Mouse (Mus musculus): Measurements from ENCODE around the gene 2310039H08Rik. TPM values are rescaled to one million over a fixed set of nuclear protein-coding genes. Genes with fewer than 3 reads are reported as not detected.

2310039H08Rik gene
- polyA plus RNA-seq, 1 experiment from 2014 or later, result 89.9 TPM

DNA sequence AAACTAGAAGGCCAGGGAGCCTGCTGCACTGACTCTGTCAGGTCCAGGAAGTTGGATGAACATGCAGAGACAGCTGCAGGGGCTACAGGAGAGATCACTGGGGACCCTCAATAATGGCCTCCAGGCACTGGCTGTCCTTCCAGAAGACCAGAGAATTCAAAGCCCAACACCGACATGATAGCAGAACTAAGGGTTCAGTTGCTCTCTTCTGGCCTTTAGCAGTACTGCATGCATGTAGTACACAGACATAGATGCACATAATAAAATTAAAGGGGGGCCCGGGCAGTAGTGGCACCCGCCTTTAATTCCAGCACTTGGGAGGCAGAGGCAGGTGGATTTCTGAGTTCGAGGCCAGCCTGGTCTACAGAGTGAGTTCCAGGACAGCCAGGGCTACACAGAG, 1.4 kb upstream of the 2310039H08Rik start:
- peaks cover 19% of the 10 kb centered on the region for H3K36me3 ChIP-seq (ENCODE audit: control insufficient read depth, insufficient read depth, low read length)

DNA sequence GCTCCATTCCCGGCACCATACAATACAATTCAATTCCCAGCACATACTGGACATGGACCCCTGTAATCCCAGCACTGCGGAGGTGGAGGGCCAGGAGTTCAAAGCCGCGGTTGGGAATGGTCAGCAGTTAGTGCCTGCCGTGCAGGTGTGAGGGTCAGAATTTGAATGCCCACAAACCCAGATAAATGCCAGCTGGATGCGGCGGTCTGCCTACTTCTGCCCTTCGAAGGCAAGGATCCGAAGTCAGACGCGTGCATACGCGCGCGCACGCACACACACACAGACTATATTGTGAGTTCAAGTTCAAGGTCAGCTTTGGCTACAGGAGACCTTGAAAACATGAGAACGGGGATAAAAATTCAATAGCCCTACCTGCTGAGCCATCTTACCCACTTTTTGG, 819 bp upstream of the 2310039H08Rik start:
- WGBS, result 65% methylated on average over 17 of the region's 17 CpGs
- peaks cover 15% of the 10 kb centered on the region for H3K4me1 ChIP-seq (replicated peaks; ENCODE audit: control insufficient read depth, insufficient read depth, low read length)
- peak overlapping the region; percentile 78; the same call in 1 of the 2 replicates for H3K9ac ChIP-seq (ENCODE audit: low read length)
- peaks cover 25% of the 10 kb centered on the region for H3K36me3 ChIP-seq (ENCODE audit: control insufficient read depth, insufficient read depth, low read length)
- ATAC-seq (replicated peaks; ENCODE audit: low FRiP score, low TSS enrichment, low read depth), result no peak
- peak overlapping the region; percentile 73 for H3K4me2 ChIP-seq (ENCODE audit: low read length)
- H3K9me3 ChIP-seq (ENCODE audit: control insufficient read depth, low read length), result no peaks in the 10 kb centered on the region
- peak overlapping the region; percentile 96 for H3K4me3 ChIP-seq (ENCODE audit: low read depth, low read length)
- DNase-seq (ENCODE audit: low spot score), result no peak
- H3K27ac ChIP-seq (ENCODE audit: low read depth), result peak overlapping the region; percentile 60; the same call in 1 of the 2 replicates
- no peaks in the 10 kb centered on the region for H3K27me3 ChIP-seq (replicated peaks; ENCODE audit: control insufficient read depth, insufficient read depth, low read length)

More for the DNA sequence above, 1.4 kb upstream of the 2310039H08Rik start:
- Histone ChIP-seq H3K27me3 (replicated peaks; ENCODE audit: control insufficient read depth, insufficient read depth, low read length) (no peaks in the 10 kb centered on the region), H3K4me1 (replicated peaks; ENCODE audit: control insufficient read depth, insufficient read depth, low read length) (peaks cover 15% of the 10 kb centered on the region), H3K4me2 (ENCODE audit: low read length) (no peak overlapping the region), H3K4me3 (ENCODE audit: low read depth, low read length) (no peak overlapping the region), H3K27ac (ENCODE audit: low read depth) (no peak overlapping the region), H3K9ac (ENCODE audit: low read length) (no peak overlapping the region), H3K9me3 (ENCODE audit: control insufficient read depth, low read length) (no peaks in the 10 kb centered on the region)
- DNase-seq (ENCODE audit: low spot score), result no peak
- ATAC-seq (replicated peaks; ENCODE audit: low FRiP score, low TSS enrichment, low read depth), result no peak
- WGBS, result 85% methylated on average over 4 of the region's 4 CpGs

DNA sequence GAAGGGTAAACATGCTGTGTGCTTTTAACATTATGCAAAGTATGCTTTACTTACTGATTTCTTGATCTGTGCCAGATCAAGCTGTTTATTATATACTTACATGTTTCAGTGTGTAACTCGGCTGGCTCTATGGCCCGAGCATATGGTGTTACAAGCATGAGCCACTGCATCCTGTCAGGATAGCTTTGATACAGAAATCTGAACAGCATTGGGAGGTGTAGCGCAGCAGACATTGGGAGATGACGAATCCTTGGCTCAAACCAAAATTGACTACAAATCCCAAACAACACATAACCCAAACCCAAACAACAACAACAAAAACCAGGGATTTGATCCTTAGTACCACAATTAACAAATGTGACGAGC, 414 bp upstream of the 2310039H08Rik start:
- peak overlapping the region; percentile 78 for H3K9ac ChIP-seq (ENCODE audit: low read length)
- H3K4me2 ChIP-seq (ENCODE audit: low read length), result peak overlapping the region; percentile 73
- no peaks in the 10 kb centered on the region for H3K9me3 ChIP-seq (ENCODE audit: control insufficient read depth, low read length)
- WGBS, result 5% methylated on average over 5 of the region's 5 CpGs
- peak overlapping the region; percentile 96 for H3K4me3 ChIP-seq (ENCODE audit: low read depth, low read length)
- peaks cover 29% of the 10 kb centered on the region for H3K36me3 ChIP-seq (ENCODE audit: control insufficient read depth, insufficient read depth, low read length)
- ATAC-seq (replicated peaks; ENCODE audit: low FRiP score, low TSS enrichment, low read depth) (peak; percentile 18; the same call in 1 of the 2 replicates), DNase-seq (ENCODE audit: low spot score) (no peak)
- H3K4me1 ChIP-seq (replicated peaks; ENCODE audit: control insufficient read depth, insufficient read depth, low read length), result peaks cover 15% of the 10 kb centered on the region
- no peaks in the 10 kb centered on the region for H3K27me3 ChIP-seq (replicated peaks; ENCODE audit: control insufficient read depth, insufficient read depth, low read length)
- H3K27ac ChIP-seq (ENCODE audit: low read depth), result peak overlapping the region; percentile 60

DNA sequence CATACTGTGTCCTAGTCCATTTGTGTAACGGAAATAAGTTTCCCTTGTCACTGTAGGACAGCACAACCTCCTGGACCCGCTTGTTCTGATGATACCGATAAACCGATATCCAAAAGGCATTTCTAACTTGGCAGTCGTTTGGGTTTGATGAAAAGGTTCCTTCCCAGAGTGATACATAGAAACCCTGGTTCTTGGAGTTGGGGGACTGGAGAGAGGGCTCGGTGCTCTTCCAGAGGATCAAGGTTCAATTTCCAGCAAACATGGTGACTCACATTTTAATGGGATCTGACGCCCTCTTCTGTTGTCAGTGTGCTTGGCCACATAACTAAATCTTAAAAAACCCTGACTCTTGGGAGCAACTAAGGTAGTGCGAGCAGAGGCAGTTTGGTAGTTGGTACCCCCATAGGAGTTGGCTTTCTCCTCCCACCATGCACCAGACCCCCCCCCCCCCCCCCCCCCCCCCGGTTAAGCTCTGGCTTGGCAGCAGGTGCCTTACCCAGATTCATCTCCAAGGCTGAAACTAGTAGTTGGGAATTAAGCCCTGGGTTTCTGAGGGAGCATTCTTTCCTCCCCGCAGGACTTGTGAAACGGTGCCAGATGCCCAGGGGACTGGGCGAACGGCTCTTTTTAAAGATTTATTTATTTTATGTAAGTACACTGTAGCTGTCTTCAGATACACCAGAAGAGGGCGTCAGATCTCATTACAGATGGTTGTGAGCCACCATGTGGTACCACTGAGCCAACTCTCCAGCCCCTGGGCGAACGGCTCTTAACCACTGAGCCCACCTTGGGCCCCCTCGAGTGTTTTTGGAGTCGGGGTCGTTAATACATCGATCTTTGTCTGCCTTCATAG, 1.1 kb downstream of the 2310039H08Rik start:
- DNase-seq (ENCODE audit: low spot score) (peak; percentile 64), ATAC-seq (replicated peaks; ENCODE audit: low FRiP score, low TSS enrichment, low read depth) (peak; percentile 15; the same call in 1 of the 2 replicates)
- peaks cover 44% of the 10 kb centered on the region for H3K36me3 ChIP-seq (ENCODE audit: control insufficient read depth, insufficient read depth, low read length)
- H3K9ac ChIP-seq (ENCODE audit: low read length), result peak overlapping the region; percentile 78
- H3K4me3 ChIP-seq (ENCODE audit: low read depth, low read length), result peak overlapping the region; percentile 96
- H3K27ac ChIP-seq (ENCODE audit: low read depth), result peak overlapping the region; percentile 84
- WGBS, result 9% methylated on average over 19 of the region's 20 CpGs
- no peaks in the 10 kb centered on the region for H3K9me3 ChIP-seq (ENCODE audit: control insufficient read depth, low read length)
- peak overlapping the region; percentile 73 for H3K4me2 ChIP-seq (ENCODE audit: low read length)
- H3K27me3 ChIP-seq (replicated peaks; ENCODE audit: control insufficient read depth, insufficient read depth, low read length), result no peaks in the 10 kb centered on the region
- peaks cover 15% of the 10 kb centered on the region for H3K4me1 ChIP-seq (replicated peaks; ENCODE audit: control insufficient read depth, insufficient read depth, low read length)

DNA sequence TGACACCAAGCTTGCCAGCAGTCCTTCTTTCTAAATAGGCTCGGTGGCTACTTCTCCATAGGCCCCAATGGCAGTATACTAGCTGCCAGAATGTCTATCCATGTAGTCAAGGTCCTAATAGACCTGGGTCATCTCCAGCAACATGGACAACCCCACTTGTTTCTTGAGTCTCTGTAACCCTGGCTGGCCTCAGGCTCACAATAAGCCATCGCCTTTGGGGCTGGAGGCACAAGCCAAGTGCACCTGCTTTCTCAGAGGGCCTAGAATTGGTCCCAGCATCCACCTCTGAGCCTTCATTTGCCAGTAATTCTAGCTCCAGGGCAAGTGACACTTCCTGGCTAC, 1.7 kb downstream of the 2310039H08Rik start:
- no peaks in the 10 kb centered on the region for H3K9me3 ChIP-seq (ENCODE audit: control insufficient read depth, low read length)
- no peak for ATAC-seq (replicated peaks; ENCODE audit: low FRiP score, low TSS enrichment, low read depth)
- no peak overlapping the region for H3K4me3 ChIP-seq (ENCODE audit: low read depth, low read length)
- peaks cover 15% of the 10 kb centered on the region for H3K4me1 ChIP-seq (replicated peaks; ENCODE audit: control insufficient read depth, insufficient read depth, low read length)
- no peak for DNase-seq (ENCODE audit: low spot score)
- H3K4me2 ChIP-seq (ENCODE audit: low read length), result peak overlapping the region; percentile 73
- no peaks in the 10 kb centered on the region for H3K27me3 ChIP-seq (replicated peaks; ENCODE audit: control insufficient read depth, insufficient read depth, low read length)
- no peak overlapping the region for H3K9ac ChIP-seq (ENCODE audit: low read length)
- 29% methylated on average over 2 of the region's 2 CpGs for WGBS
- peaks cover 50% of the 10 kb centered on the region for H3K36me3 ChIP-seq (ENCODE audit: control insufficient read depth, insufficient read depth, low read length)
- no peak overlapping the region for H3K27ac ChIP-seq (ENCODE audit: low read depth)

DNA sequence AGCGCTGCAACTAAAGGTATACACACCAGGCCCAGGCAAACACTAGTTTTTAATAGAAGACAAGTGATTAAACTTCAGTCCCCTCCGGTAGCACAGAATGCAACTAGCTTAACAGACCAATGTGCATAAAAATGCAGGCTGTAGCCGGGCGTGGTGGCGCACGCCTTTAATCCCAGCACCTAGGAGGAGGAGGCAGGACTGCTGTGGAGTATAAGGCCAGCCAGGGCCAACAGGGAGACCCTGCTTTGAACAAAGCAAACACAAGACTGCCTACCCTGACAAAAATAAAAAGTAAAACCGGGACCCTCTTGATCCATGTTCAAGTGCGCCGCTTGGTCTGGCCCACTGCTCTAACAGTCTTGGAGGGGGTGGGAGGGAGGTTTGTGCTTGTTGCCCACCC, 2.6 kb downstream of the 2310039H08Rik start:
- DNase-seq (ENCODE audit: low spot score) (no peak), ATAC-seq (replicated peaks; ENCODE audit: low FRiP score, low TSS enrichment, low read depth) (no peak)
- Histone ChIP-seq H3K4me2 (ENCODE audit: low read length) (no peak overlapping the region), H3K9me3 (ENCODE audit: control insufficient read depth, low read length) (no peaks in the 10 kb centered on the region), H3K4me1 (replicated peaks; ENCODE audit: control insufficient read depth, insufficient read depth, low read length) (peaks cover 15% of the 10 kb centered on the region), H3K9ac (ENCODE audit: low read length) (no peak overlapping the region), H3K36me3 (ENCODE audit: control insufficient read depth, insufficient read depth, low read length) (peaks cover 60% of the 10 kb centered on the region), H3K27ac (ENCODE audit: low read depth) (no peak overlapping the region), H3K27me3 (replicated peaks; ENCODE audit: control insufficient read depth, insufficient read depth, low read length) (no peaks in the 10 kb centered on the region), H3K4me3 (ENCODE audit: low read depth, low read length) (no peak overlapping the region)
- 94% methylated on average over 9 of the region's 9 CpGs for WGBS

DNA sequence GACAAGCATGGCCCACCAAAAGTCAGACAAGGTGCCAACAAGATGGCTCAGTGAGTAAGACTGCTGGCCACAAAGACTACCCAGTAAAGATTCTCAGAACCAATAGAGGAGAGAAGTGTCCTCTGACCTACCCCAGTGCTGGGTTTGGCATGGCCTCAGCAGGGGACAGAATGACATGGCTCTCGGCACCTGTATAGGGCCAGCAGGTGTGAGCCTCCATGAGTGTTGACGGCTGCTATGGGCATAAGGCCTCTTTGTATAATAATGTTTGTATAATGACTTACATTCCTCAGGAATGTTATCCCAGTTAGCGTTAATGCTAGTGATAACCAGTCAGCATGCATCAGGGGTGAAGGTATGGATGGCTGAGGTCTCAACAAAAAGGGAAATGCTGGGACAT, 3.7 kb downstream of the 2310039H08Rik start:
- no peak overlapping the region for H3K4me2 ChIP-seq (ENCODE audit: low read length)
- WGBS, result 80% methylated on average over 3 of the region's 3 CpGs
- H3K9ac ChIP-seq (ENCODE audit: low read length), result no peak overlapping the region
- ATAC-seq (replicated peaks; ENCODE audit: low FRiP score, low TSS enrichment, low read depth), result no peak
- no peak for DNase-seq (ENCODE audit: low spot score)
- no peaks in the 10 kb centered on the region for H3K9me3 ChIP-seq (ENCODE audit: control insufficient read depth, low read length)
- no peak overlapping the region for H3K27ac ChIP-seq (ENCODE audit: low read depth)
- no peaks in the 10 kb centered on the region for H3K27me3 ChIP-seq (replicated peaks; ENCODE audit: control insufficient read depth, insufficient read depth, low read length)
- peaks cover 68% of the 10 kb centered on the region for H3K36me3 ChIP-seq (ENCODE audit: control insufficient read depth, insufficient read depth, low read length)
- no peak overlapping the region for H3K4me3 ChIP-seq (ENCODE audit: low read depth, low read length)
- peaks cover 17% of the 10 kb centered on the region for H3K4me1 ChIP-seq (replicated peaks; ENCODE audit: control insufficient read depth, insufficient read depth, low read length)

DNA sequence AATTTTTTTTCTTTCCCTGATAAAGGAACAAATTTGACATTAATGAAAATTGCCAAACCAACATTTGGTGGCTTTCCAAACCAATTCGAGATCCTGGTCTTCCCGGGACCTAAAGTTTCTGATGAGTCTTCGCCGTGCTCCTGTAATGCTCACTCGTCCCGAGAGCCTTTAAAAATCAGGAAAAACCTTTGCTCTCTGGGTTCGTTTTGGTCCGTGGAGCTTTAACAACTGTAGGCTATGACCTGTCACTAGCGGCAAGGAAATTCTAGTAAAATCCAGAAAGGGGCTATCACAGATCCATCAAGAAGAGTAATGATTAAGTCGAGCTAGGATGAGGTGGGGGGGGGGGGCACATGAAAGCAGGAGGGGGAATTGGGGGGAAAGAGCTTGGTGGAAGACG, 9.4 kb downstream of the 2310039H08Rik start:
- DNase-seq (ENCODE audit: low spot score) (no peak), ATAC-seq (replicated peaks; ENCODE audit: low FRiP score, low TSS enrichment, low read depth) (no peak)
- Histone ChIP-seq H3K36me3 (ENCODE audit: control insufficient read depth, insufficient read depth, low read length) (peaks cover 40% of the 10 kb centered on the region), H3K4me3 (ENCODE audit: low read depth, low read length) (peak overlapping the region; percentile 49), H3K9me3 (ENCODE audit: control insufficient read depth, low read length) (no peaks in the 10 kb centered on the region), H3K4me2 (ENCODE audit: low read length) (peak overlapping the region; percentile 73), H3K4me1 (replicated peaks; ENCODE audit: control insufficient read depth, insufficient read depth, low read length) (peaks cover 7% of the 10 kb centered on the region; the same call in 1 of the 2 replicates), H3K9ac (ENCODE audit: low read length) (peak overlapping the region; percentile 55), H3K27ac (ENCODE audit: low read depth) (peak overlapping the region; percentile 86), H3K27me3 (replicated peaks; ENCODE audit: control insufficient read depth, insufficient read depth, low read length) (no peaks in the 10 kb centered on the region)
- WGBS, result 2% methylated on average over 11 of the region's 11 CpGs
